Mouse (Mus musculus): ENCODE data around the gene Scarb2. TPM values are rescaled to one million over a fixed set of nuclear protein-coding genes. Genes with fewer than 3 reads are reported as not detected.

Scarb2 gene
- polyA plus RNA-seq, 1 experiment from 2014 or later, result 9.0 TPM

GRCm38 (mm10) chr5:92490779-92491178, 15.9 kb downstream of the Scarb2 start:
- H3K9ac ChIP-seq (replicated peaks), result no peak overlapping the region
- peak overlapping the region; percentile 41; the same call in 1 of the 2 replicates for H3K27ac ChIP-seq
- no peak for ATAC-seq (ENCODE audit: insufficient number of reproducible peaks, insufficient read depth, low FRiP score, low TSS enrichment, low read depth)
- WGBS, result 69% methylated on average over 4 of the region's 4 CpGs
- H3K4me2 ChIP-seq, result no peak overlapping the region
- H3K4me1 ChIP-seq (replicated peaks), result peaks cover 44% of the 10 kb centered on the region
- H3K36me3 ChIP-seq, result peaks cover 7% of the 10 kb centered on the region; the same call in 1 of the 2 replicates
- H3K9me3 ChIP-seq, result no peaks in the 10 kb centered on the region
- no peaks in the 10 kb centered on the region for H3K27me3 ChIP-seq
- H3K4me3 ChIP-seq (replicated peaks), result no peak overlapping the region

GRCm38 (mm10) chr5:92490304-92490703, 16.3 kb downstream of the Scarb2 start:
- Histone ChIP-seq H3K4me3 (replicated peaks) (no peak overlapping the region), H3K27me3 (no peaks in the 10 kb centered on the region), H3K9ac (replicated peaks) (no peak overlapping the region), H3K4me2 (no peak overlapping the region), H3K4me1 (replicated peaks) (peaks cover 41% of the 10 kb centered on the region), H3K9me3 (no peaks in the 10 kb centered on the region), H3K36me3 (peaks cover 7% of the 10 kb centered on the region; the same call in 1 of the 2 replicates), H3K27ac (peak overlapping the region; percentile 41; the same call in 1 of the 2 replicates)
- 76% methylated on average over 3 of the region's 3 CpGs for WGBS
- ATAC-seq (ENCODE audit: insufficient number of reproducible peaks, insufficient read depth, low FRiP score, low TSS enrichment, low read depth), result no peak

DNA sequence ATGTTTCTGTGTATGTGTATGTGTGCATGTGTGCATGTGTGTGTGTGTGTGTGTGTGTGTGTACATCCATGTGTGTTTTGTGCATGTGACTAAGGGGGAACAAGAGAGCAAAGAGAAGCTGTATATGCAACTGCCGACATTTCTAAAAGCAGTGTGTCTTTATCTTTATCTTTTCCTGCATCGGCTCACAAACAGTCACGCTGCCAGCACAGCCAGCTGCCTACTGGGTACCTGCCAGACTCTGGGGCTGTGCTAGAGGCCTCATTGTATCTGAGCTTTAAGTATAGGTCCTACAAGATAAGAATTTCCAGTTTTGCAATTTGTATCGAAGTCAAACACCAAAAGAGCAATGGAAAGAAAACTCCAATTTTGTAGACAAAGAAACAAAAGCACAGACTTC, 17.1 kb downstream of the Scarb2 start:
- Histone ChIP-seq H3K27me3 (no peaks in the 10 kb centered on the region), H3K4me3 (replicated peaks) (no peak overlapping the region), H3K9ac (replicated peaks) (no peak overlapping the region), H3K36me3 (peaks cover 12% of the 10 kb centered on the region), H3K27ac (peak overlapping the region; percentile 71), H3K4me2 (no peak overlapping the region), H3K4me1 (replicated peaks) (peaks cover 40% of the 10 kb centered on the region), H3K9me3 (no peaks in the 10 kb centered on the region)
- 77% methylated on average over 4 of the region's 4 CpGs for WGBS
- no peak for ATAC-seq (ENCODE audit: insufficient number of reproducible peaks, insufficient read depth, low FRiP score, low TSS enrichment, low read depth)

GRCm38 (mm10) chr5:92488961-92489360, 17.7 kb downstream of the Scarb2 start:
- Histone ChIP-seq H3K4me1 (replicated peaks) (peaks cover 35% of the 10 kb centered on the region), H3K9ac (replicated peaks) (no peak overlapping the region), H3K27ac (peak overlapping the region; percentile 71), H3K4me3 (replicated peaks) (no peak overlapping the region), H3K27me3 (no peaks in the 10 kb centered on the region), H3K36me3 (peaks cover 18% of the 10 kb centered on the region), H3K9me3 (no peaks in the 10 kb centered on the region), H3K4me2 (no peak overlapping the region)
- WGBS, result 79% methylated on average over 7 of the region's 7 CpGs
- no peak for ATAC-seq (ENCODE audit: insufficient number of reproducible peaks, insufficient read depth, low FRiP score, low TSS enrichment, low read depth)

DNA sequence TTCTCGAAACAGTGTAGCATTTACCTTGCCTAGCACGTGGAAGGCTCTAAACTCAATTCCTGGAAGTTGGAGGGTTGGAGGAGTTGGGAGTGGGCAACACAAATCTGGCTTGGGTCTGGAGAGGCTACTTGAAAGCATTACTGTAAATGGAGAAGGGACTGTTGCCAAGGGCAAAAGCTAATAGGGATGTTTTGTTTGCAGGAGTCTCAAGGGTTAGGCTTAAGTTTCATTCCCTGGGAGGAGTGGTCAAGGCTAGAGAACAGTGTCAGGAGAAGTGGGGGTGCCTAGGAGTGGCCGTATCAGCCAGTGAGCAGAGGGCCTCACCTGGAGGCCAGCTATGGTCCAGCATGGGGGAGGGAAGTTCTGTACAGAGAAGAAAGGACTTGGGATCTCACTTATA, 18.2 kb downstream of the Scarb2 start:
- 0 out of 2 replicates have a peak, but pooled peaks have one; percentile 27 for ATAC-seq (ENCODE audit: insufficient number of reproducible peaks, insufficient read depth, low FRiP score, low TSS enrichment, low read depth)
- no peak overlapping the region for H3K4me2 ChIP-seq

GRCm38 (mm10) chr5:92486758-92487157, 19.9 kb downstream of the Scarb2 start:
- ATAC-seq (ENCODE audit: insufficient number of reproducible peaks, insufficient read depth, low FRiP score, low TSS enrichment, low read depth), result no peak
- H3K4me2 ChIP-seq, result no peak overlapping the region
- H3K4me1 ChIP-seq (replicated peaks), result peaks cover 24% of the 10 kb centered on the region
- no peak overlapping the region for H3K9ac ChIP-seq (replicated peaks)
- H3K27ac ChIP-seq, result no peak overlapping the region
- no peaks in the 10 kb centered on the region; the same call in 1 of the 2 replicates for H3K9me3 ChIP-seq
- H3K27me3 ChIP-seq, result no peaks in the 10 kb centered on the region
- H3K4me3 ChIP-seq (replicated peaks), result no peak overlapping the region
- peaks cover 36% of the 10 kb centered on the region for H3K36me3 ChIP-seq
- 89% methylated on average over 3 of the region's 3 CpGs for WGBS

More for the DNA sequence above, 18.2 kb downstream of the Scarb2 start:
- Histone ChIP-seq H3K4me3 (replicated peaks) (no peak overlapping the region), H3K9me3 (no peaks in the 10 kb centered on the region), H3K9ac (replicated peaks) (no peak overlapping the region), H3K4me1 (replicated peaks) (peaks cover 30% of the 10 kb centered on the region), H3K27ac (peak overlapping the region; percentile 71), H3K36me3 (peaks cover 23% of the 10 kb centered on the region), H3K27me3 (no peaks in the 10 kb centered on the region)
- 67% methylated on average over 3 of the region's 3 CpGs for WGBS

GRCm38 (mm10) chr5:92484880-92485279, 21.8 kb downstream of the Scarb2 start:
- Histone ChIP-seq H3K27me3 (no peaks in the 10 kb centered on the region), H3K4me2 (no peak overlapping the region), H3K9me3 (no peaks in the 10 kb centered on the region; the same call in 1 of the 2 replicates), H3K9ac (replicated peaks) (no peak overlapping the region), H3K4me1 (replicated peaks) (peaks cover 18% of the 10 kb centered on the region), H3K36me3 (peaks cover 36% of the 10 kb centered on the region), H3K27ac (no peak overlapping the region), H3K4me3 (replicated peaks) (no peak overlapping the region)
- WGBS, result 58% methylated on average over 7 of the region's 7 CpGs
- no peak for ATAC-seq (ENCODE audit: insufficient number of reproducible peaks, insufficient read depth, low FRiP score, low TSS enrichment, low read depth)

- H3K4me2 ChIP-seq, result no peak overlapping the region
- H3K4me1 ChIP-seq (replicated peaks), result no peaks in the 10 kb centered on the region
- no peak overlapping the region for H3K4me3 ChIP-seq (replicated peaks)
- H3K27ac ChIP-seq, result no peak overlapping the region
- H3K9ac ChIP-seq (replicated peaks), result no peak overlapping the region
- no peaks in the 10 kb centered on the region for H3K9me3 ChIP-seq
- WGBS, result 81% methylated on average over 5 of the region's 5 CpGs
- peaks cover 5% of the 10 kb centered on the region; the same call in 1 of the 2 replicates for H3K36me3 ChIP-seq
- H3K27me3 ChIP-seq, result no peaks in the 10 kb centered on the region
- no peak for ATAC-seq (ENCODE audit: insufficient number of reproducible peaks, insufficient read depth, low FRiP score, low TSS enrichment, low read depth)
Observed at GRCm38 (mm10) chr5:92472863-92473262, 33.8 kb downstream of the Scarb2 start.

- Histone ChIP-seq H3K4me2 (no peak overlapping the region), H3K4me1 (replicated peaks) (no peaks in the 10 kb centered on the region; the same call in 1 of the 2 replicates), H3K9me3 (no peaks in the 10 kb centered on the region), H3K36me3 (peaks cover 5% of the 10 kb centered on the region; the same call in 1 of the 2 replicates), H3K27ac (no peak overlapping the region), H3K4me3 (replicated peaks) (no peak overlapping the region), H3K27me3 (no peaks in the 10 kb centered on the region), H3K9ac (replicated peaks) (no peak overlapping the region)
- WGBS, result 85% methylated on average over 4 of the region's 4 CpGs
- no peak for ATAC-seq (ENCODE audit: insufficient number of reproducible peaks, insufficient read depth, low FRiP score, low TSS enrichment, low read depth)
Observed at GRCm38 (mm10) chr5:92471531-92471930, 35.1 kb downstream of the Scarb2 start.

DNA sequence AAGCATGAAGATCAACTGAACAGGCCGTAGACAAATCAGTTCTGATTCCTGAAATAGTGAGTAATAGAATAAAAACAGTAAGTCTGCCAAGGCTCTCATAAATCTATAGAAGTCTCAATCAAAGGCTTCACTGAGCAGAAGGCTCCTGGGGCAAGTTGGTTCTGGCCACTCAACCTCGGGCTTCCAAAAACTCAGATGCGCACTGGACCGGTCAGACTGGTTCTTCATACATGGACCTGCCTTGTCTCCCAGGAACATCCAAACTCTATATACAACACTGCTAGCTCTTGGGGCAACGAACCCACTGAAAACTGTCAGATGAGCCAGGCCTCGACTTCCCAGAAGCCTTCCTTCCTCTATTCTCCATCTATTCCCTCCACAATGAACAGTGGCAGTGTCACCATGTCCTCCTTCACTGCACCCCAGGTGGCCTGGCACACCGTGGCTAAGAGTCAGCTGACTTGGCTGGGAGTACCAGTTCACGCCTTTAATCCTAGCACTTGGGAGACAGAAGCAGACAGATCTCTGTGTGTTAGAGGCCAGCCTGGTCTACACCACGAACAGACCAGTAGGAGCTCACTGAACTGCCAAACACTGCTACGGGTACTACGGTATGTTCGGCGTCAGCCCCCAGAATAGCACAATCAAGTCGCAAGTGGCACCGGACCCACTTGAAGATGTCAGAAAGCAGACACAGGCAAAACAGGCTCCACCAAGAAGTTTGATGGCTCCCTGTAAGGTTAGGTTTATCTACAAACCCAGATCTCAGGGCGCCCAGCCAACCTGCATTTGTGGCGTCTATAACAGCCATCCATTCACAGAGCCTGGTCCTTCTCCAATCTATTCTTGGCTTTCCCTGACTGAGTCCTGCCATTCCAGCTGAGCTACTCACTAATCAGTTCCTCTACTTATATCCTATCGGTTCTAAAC, 37.2 kb downstream of the Scarb2 start:
- 91% methylated on average over 18 of the region's 18 CpGs for WGBS
- no peaks in the 10 kb centered on the region for H3K27me3 ChIP-seq
- H3K9me3 ChIP-seq, result no peaks in the 10 kb centered on the region
- no peak overlapping the region for H3K27ac ChIP-seq
- no peak; the same call in 1 of the 2 replicates for ATAC-seq (ENCODE audit: insufficient number of reproducible peaks, insufficient read depth, low FRiP score, low TSS enrichment, low read depth)
- peaks cover 5% of the 10 kb centered on the region; the same call in 1 of the 2 replicates for H3K36me3 ChIP-seq
- no peak overlapping the region for H3K4me3 ChIP-seq (replicated peaks)
- H3K9ac ChIP-seq (replicated peaks), result no peak overlapping the region
- H3K4me2 ChIP-seq, result no peak overlapping the region
- H3K4me1 ChIP-seq (replicated peaks), result no peaks in the 10 kb centered on the region; the same call in 1 of the 2 replicates

DNA sequence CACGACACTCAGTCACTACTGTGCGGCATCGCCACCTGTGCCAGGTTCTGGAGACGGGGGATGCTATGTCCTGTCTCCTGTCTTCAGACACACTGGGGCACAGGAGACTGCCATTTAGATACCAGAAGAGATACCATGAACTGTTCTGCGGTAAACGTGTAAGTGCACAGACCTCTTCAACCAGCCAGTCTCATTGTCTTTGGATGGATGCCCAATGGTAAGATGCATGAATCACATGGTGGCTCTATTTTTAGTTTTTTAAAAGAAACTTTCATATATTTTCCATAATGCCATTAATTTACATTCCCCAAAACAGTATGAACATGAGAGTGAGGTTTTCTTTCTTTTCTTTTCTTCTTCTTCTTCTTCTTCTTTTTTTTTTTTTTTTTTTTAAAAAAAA, 38.4 kb downstream of the Scarb2 start:
- no peak overlapping the region for H3K27ac ChIP-seq
- H3K27me3 ChIP-seq, result no peaks in the 10 kb centered on the region
- H3K9ac ChIP-seq (replicated peaks), result no peak overlapping the region
- no peak for ATAC-seq (ENCODE audit: insufficient number of reproducible peaks, insufficient read depth, low FRiP score, low TSS enrichment, low read depth)
- WGBS, result 93% methylated on average over 6 of the region's 6 CpGs
- H3K9me3 ChIP-seq, result no peaks in the 10 kb centered on the region
- H3K36me3 ChIP-seq, result peaks cover 5% of the 10 kb centered on the region; the same call in 1 of the 2 replicates
- no peaks in the 10 kb centered on the region; the same call in 1 of the 2 replicates for H3K4me1 ChIP-seq (replicated peaks)
- H3K4me3 ChIP-seq (replicated peaks), result no peak overlapping the region
- no peak overlapping the region for H3K4me2 ChIP-seq
